In genomic region chr10:7888256-7888868, GRCm38 (mm10) we compare ENCODE assay signal across 15 mouse cellular contexts. TPM values are rescaled to one million over a fixed set of nuclear protein-coding genes. Genes with fewer than 3 reads are reported as not detected.
A peak's percentile ranks its signal among the peaks of the same experiment; 100 is the strongest.
DNase-seq lines count a peak whose midpoint lies in the region; ATAC-seq and TF ChIP-seq lines count a peak whose summit lies in the region.
"Had no signal": no experiment of that assay in that cellular context is flagged by ENCODE, and none has a peak within 500 bp of the region (broad histone marks: within the 10 kb centered on the region; RNA-seq: fewer than 3 reads in every experiment).

No protein-coding gene starts in this region.

- 77% methylated on average over 11 of the region's 11 CpGs for whole genome bisulfite sequencing in liver, adult 2 months
- WGBS in embryonic facial prominence, embryonic 10.5 days: 90% methylated on average over 11 of the region's 11 CpGs
- 80% methylated on average over 11 of the region's 11 CpGs for WGBS in hindbrain, postnatal 0 days
- WGBS in forebrain, embryonic 14.5 days: 94% methylated on average over 11 of the region's 11 CpGs

- no peak overlapping the region for H3K27ac ChIP-seq in liver, adult 2 months (replicated peaks; ENCODE audit: insufficient read depth, low read depth, low read length)
- no peak overlapping the region for H3K27ac ChIP-seq in embryonic facial prominence, embryonic 10.5 days (replicated peaks)
- no peak overlapping the region for H3K27ac ChIP-seq in hindbrain, postnatal 0 days
- no peak overlapping the region for H3K27ac ChIP-seq in forebrain, embryonic 14.5 days (ENCODE audit: low read depth, low read length)
- H3K27ac ChIP-seq: hindbrain, embryonic 10.5 days; left cerebral cortex, adult 2 months; liver, embryonic 14.5 days had no signal

- no peaks in the 10 kb centered on the region for H3K79me2 ChIP-seq in liver, adult 2 months (ENCODE audit: control insufficient read depth, insufficient read depth, low read length)

- no peak overlapping the region for H3K9ac ChIP-seq in liver, adult 2 months (ENCODE audit: low read depth, low read length)
- no peak overlapping the region for H3K9ac ChIP-seq in hindbrain, postnatal 0 days (replicated peaks; ENCODE audit: low read length)
- no peak overlapping the region for H3K9ac ChIP-seq in forebrain, embryonic 14.5 days (ENCODE audit: low read length)
- H3K9ac ChIP-seq: heart, embryonic 12.5 days; liver, embryonic 14.5 days had no signal

- TF ChIP-seq POLR2A in liver, adult 2 months (IDR thresholded peaks at IDR 0.05; ENCODE audit: extremely low read depth, insufficient read depth, low read length): no peak

- H3K4me2 ChIP-seq in hindbrain, postnatal 0 days (ENCODE audit: low read depth, low read length): no peak overlapping the region
- no peak overlapping the region for H3K4me2 ChIP-seq in forebrain, embryonic 14.5 days (ENCODE audit: low read length)
- H3K4me2 ChIP-seq: heart, embryonic 12.5 days had no signal

- no peak for TF ChIP-seq CTCF in liver, adult 2 months (IDR thresholded peaks at IDR 0.05; ENCODE audit: low read depth, low read length)
- TF ChIP-seq CTCF in hindbrain, postnatal 0 days (IDR thresholded peaks at IDR 0.05; ENCODE audit: low read depth): no peak

- no peaks in the 10 kb centered on the region for H3K36me3 ChIP-seq in liver, adult 2 months (ENCODE audit: control insufficient read depth, insufficient read depth, low read length)
- H3K36me3 ChIP-seq in embryonic facial prominence, embryonic 10.5 days (replicated peaks): no peaks in the 10 kb centered on the region
- H3K36me3 ChIP-seq in hindbrain, postnatal 0 days (ENCODE audit: insufficient read depth, low read length): no peaks in the 10 kb centered on the region
- H3K36me3 ChIP-seq in forebrain, embryonic 14.5 days (ENCODE audit: control insufficient read depth, insufficient read depth, low read length): no peaks in the 10 kb centered on the region
- H3K36me3 ChIP-seq: heart, embryonic 12.5 days; hindbrain, embryonic 10.5 days had no signal

- H3K27me3 ChIP-seq in liver, adult 2 months (ENCODE audit: control insufficient read depth, insufficient read depth, low read length): no peaks in the 10 kb centered on the region
- no peaks in the 10 kb centered on the region for H3K27me3 ChIP-seq in embryonic facial prominence, embryonic 10.5 days (replicated peaks; ENCODE audit: low read depth, poor library complexity, severe bottlenecking)
- no peaks in the 10 kb centered on the region for H3K27me3 ChIP-seq in hindbrain, postnatal 0 days (ENCODE audit: insufficient read depth, low read length)
- no peaks in the 10 kb centered on the region for H3K27me3 ChIP-seq in forebrain, embryonic 14.5 days (replicated peaks; ENCODE audit: control insufficient read depth, insufficient read depth, low read length)
- H3K27me3 ChIP-seq: heart, embryonic 12.5 days had no signal

- peak; percentile 84 for ATAC-seq in granulocyte monocyte progenitor cell, adult 5-6 weeks (replicated peaks; ENCODE audit: poor library complexity, severe bottlenecking)
- ATAC-seq in monocyte, adult 5-6 weeks (replicated peaks; ENCODE audit: insufficient number of reproducible peaks, low FRiP score, low TSS enrichment, poor library complexity, severe bottlenecking): peak; percentile 43; the same call in 1 of the 2 replicates
- no peak for ATAC-seq in hindbrain, postnatal 0 days
- ATAC-seq in forebrain, embryonic 14.5 days: no peak

- H3K9me3 ChIP-seq in embryonic facial prominence, embryonic 10.5 days: no peaks in the 10 kb centered on the region
- H3K9me3 ChIP-seq in hindbrain, postnatal 0 days (ENCODE audit: low read length): no peaks in the 10 kb centered on the region
- H3K9me3 ChIP-seq in forebrain, embryonic 14.5 days (replicated peaks; ENCODE audit: control insufficient read depth, low read length): no peaks in the 10 kb centered on the region
- H3K9me3 ChIP-seq: heart, embryonic 12.5 days; hindbrain, embryonic 10.5 days had no signal

- peak overlapping the region; percentile 14; the same call in 1 of the 2 replicates for H3K4me3 ChIP-seq in liver, adult 2 months (ENCODE audit: insufficient read depth, low read depth, low read length)
- H3K4me3 ChIP-seq in embryonic facial prominence, embryonic 10.5 days: no peak overlapping the region
- no peak overlapping the region for H3K4me3 ChIP-seq in hindbrain, postnatal 0 days (ENCODE audit: low read length)
- H3K4me3 ChIP-seq in forebrain, embryonic 14.5 days (ENCODE audit: low read depth, low read length): no peak overlapping the region
- H3K4me3 ChIP-seq: erythroblast, embryonic 14.5 days; heart, embryonic 12.5 days; hindbrain, embryonic 10.5 days; left cerebral cortex, adult 2 months had no signal

- no peak for DNase-seq in liver, adult 2 months (ENCODE audit: extremely low read depth, low read depth, low spot score)
- DNase-seq in liver: no peak
- DNase-seq in embryonic facial prominence, embryonic 10.5 days (ENCODE audit: low spot score): peak; percentile 6
- no peak for DNase-seq in hindbrain, postnatal 0 days (ENCODE audit: low spot score)
- DNase-seq in forebrain, embryonic 14.5 days (ENCODE audit: low spot score): no peak
- DNase-seq: cerebellum, adult 18-20 months; right cerebral cortex, postnatal 14 days; thymus, postnatal 14 days had no signal

- no peaks in the 10 kb centered on the region for H3K4me1 ChIP-seq in liver, adult 2 months (ENCODE audit: control insufficient read depth, insufficient read depth, low read length)
- no peaks in the 10 kb centered on the region for H3K4me1 ChIP-seq in embryonic facial prominence, embryonic 10.5 days
- no peaks in the 10 kb centered on the region for H3K4me1 ChIP-seq in hindbrain, postnatal 0 days (ENCODE audit: insufficient read depth, low read length)
- no peaks in the 10 kb centered on the region for H3K4me1 ChIP-seq in forebrain, embryonic 14.5 days (ENCODE audit: control insufficient read depth, insufficient read depth, low read length)
- H3K4me1 ChIP-seq: heart, embryonic 12.5 days; hindbrain, embryonic 10.5 days had no signal

RNA-seq across cellular contexts. Expression of gene Zc3h12d, which starts 56.1 kb away (rescaled TPM):
- 2.2 and 2.6 TPM in 2 replicates for total RNA-seq in liver, adult 2 months (2014; rRNA removed)
- polyA plus RNA-seq in liver, adult 2 months (2012; rRNA removed): 1.6 TPM in 2 replicates
- 0.09 and 0.12 TPM in 2 replicates for polyA plus RNA-seq in embryonic facial prominence, embryonic 10.5 days (2016; fragmentation: Nextera tagmentation; extraction: Ambion mirVana)
- total RNA-seq in granulocyte monocyte progenitor cell, adult 5-6 weeks (2014; fragmentation: Nextera tagmentation): not detected in 2 replicates
- total RNA-seq in granulocyte monocyte progenitor cell, adult 5-6 weeks (2017): 0.30 and 0.36 TPM in 2 replicates
- 20.3 to 26.7 TPM (median 25.0 TPM) in 3 replicates for total RNA-seq in monocyte, adult 5-6 weeks (2017)
- 0.10 TPM in 1 of 2 replicates, not detected in the other for total RNA-seq in hindbrain, postnatal 0 days (2014; rRNA removed)
- 0.23 and 0.28 TPM in 2 replicates for polyA plus RNA-seq in hindbrain, postnatal 0 days (2015; fragmentation: Nextera tagmentation; extraction: Ambion mirVana)
- 0.05 TPM in 1 of 2 replicates, not detected in the other for polyA plus RNA-seq in forebrain, embryonic 14.5 days (2014; fragmentation: Nextera tagmentation; extraction: Ambion mirVana)
- polyA plus RNA-seq: erythroblast, embryonic 14.5 days had no signal

Comparison
In these comparisons a context has a peak if more than half of its experiments do, and no peak if none do; other contexts are left out.
1. ATAC-seq: peak in granulocyte monocyte progenitor cell, adult 5-6 weeks (single experiment) and monocyte, adult 5-6 weeks (single experiment); none in hindbrain, postnatal 0 days (single experiment) and forebrain, embryonic 14.5 days (single experiment).